Mouse (Mus musculus): ENCODE data around the gene Mesd. TPM values are rescaled to one million over a fixed set of nuclear protein-coding genes. Genes with fewer than 3 reads are reported as not detected.

The Mesd gene
- polyA plus RNA-seq, 1 experiment from 2014 or later: 55.6 TPM

DNA sequence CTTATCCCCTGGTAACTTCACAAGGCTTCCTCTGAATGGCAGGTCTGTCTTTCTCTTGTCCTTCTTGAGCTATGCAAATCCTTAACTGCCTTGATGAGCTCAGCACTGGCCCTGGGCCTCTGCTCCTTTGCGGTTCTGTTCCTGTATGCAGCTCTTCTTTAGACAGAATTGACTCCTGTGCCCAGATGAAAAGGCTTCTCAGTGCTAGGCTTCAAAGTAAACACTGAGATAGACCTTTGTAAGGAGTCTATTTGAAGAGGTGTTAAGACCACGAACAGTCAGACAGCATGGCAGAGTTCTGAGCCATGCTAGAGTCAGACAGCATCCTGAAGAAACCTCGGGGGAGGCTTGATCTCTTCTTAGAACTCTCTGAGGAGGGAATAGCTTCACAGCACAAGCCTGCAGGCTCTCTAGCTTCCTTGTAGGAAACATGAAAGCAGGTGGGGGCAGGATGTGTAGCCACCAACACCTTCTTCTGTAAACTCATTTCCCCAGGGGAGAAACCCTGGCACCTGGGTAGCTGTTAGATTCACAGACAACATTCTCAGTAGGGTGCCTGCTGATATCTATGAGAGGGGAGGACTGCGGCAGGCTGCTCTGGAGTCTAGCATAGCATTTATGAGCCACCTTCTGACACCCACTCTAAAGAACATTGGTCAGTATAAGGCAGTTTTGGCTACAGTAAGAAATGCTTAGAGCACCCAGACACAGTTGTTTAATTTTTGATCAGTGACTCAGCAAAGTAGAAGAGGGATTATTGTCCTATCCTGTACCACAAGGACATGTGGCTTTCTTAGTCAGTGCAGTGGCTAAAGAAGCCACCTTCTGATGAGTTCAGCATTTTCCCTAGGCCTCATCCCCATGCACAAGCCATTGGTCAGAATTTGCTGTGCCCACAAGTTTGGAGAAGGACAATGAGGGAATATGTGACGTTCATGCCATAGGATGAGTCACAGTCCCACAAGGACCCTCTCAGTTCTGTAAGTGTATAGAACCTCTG lies 31.6 kb upstream of the Mesd start:
- no peak overlapping the region for H3K4me2 ChIP-seq (ENCODE audit: low read depth, low read length)
- no peaks in the 10 kb centered on the region for H3K4me1 ChIP-seq (ENCODE audit: control insufficient read depth, insufficient read depth, low read length)
- ATAC-seq (ENCODE audit: low read depth): no peak
- H3K4me3 ChIP-seq (ENCODE audit: low read depth, low read length): no peak overlapping the region
- no peaks in the 10 kb centered on the region for H3K9me3 ChIP-seq (ENCODE audit: control insufficient read depth, low read length)
- H3K27me3 ChIP-seq (ENCODE audit: control insufficient read depth, insufficient read depth, low read length): no peaks in the 10 kb centered on the region
- H3K27ac ChIP-seq (ENCODE audit: low read depth, low read length): no peak overlapping the region
- no peak overlapping the region for H3K9ac ChIP-seq (replicated peaks; ENCODE audit: low read depth, low read length)
- no peaks in the 10 kb centered on the region for H3K36me3 ChIP-seq (ENCODE audit: control insufficient read depth, insufficient read depth, low read length)
- WGBS: 44% methylated on average over 5 of the region's 5 CpGs

DNA sequence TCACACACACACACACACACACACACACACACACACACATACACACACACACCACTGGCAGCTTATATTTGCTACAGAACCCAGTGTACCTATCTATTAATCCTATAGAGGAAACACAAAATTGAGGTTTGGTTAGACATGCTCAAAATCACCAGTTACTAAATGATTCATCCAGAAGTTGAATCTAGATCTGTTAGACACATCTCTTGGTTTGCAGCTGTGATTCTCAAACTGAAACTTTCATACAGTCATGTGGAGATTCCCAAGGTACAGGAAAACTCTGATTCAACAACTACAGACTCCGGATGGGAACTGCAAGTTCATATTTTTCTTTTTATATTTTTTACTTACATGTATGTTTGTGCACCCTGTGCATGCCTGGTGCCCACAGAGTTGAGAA lies 29.1 kb upstream of the Mesd start:
- WGBS: 98% methylated on average over 1 of the region's 1 CpGs
- no peaks in the 10 kb centered on the region for H3K9me3 ChIP-seq (ENCODE audit: control insufficient read depth, low read length)
- ATAC-seq (ENCODE audit: low read depth): no peak

DNA sequence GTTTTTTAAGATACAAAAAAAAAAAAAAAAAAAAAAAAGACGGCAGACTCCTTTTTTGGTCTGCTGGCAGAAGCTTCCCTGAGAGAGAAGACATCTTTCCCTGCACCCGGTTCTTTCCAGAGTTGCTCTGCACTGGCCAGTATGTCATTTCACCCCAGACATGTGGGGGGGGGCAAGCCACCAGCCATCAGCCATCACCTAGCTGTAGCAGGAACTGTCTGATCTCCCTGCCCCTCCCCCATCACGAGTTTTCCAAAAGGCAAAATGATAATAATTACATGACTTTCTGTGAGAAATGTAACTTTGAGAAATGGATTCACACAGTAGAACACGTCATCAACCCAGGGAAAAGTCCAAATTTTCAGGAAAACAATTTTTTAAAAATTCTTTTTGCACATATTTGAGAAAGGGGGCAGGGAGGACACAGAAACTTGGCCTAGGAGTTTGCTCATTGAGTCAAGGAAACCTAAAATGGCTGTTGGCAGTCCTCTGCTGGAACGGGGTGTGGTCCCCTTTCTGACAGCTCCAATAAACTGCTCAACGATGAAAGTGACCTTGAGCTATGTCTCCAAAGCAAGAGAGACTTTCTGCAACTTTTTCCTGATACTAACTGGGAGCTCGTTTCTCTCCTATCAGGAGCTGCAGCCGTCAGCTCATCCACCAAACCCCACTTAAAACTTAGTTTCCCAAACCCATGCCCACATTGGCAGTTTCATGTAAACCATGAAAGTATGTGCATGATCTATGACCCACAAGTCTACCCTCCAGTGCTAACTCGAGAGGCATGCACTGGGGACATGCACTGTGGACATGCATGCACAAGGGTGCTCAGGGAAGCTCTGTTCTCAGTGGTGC lies 27.7 kb upstream of the Mesd start:
- no peaks in the 10 kb centered on the region for H3K36me3 ChIP-seq (ENCODE audit: control insufficient read depth, insufficient read depth, low read length)
- 87% methylated on average over 9 of the region's 9 CpGs for WGBS
- no peaks in the 10 kb centered on the region for H3K27me3 ChIP-seq (ENCODE audit: control insufficient read depth, insufficient read depth, low read length)
- H3K9ac ChIP-seq (replicated peaks; ENCODE audit: low read depth, low read length): no peak overlapping the region
- no peaks in the 10 kb centered on the region for H3K4me1 ChIP-seq (ENCODE audit: control insufficient read depth, insufficient read depth, low read length)
- ATAC-seq (ENCODE audit: low read depth): no peak
- H3K4me2 ChIP-seq (ENCODE audit: low read depth, low read length): no peak overlapping the region
- no peak overlapping the region for H3K27ac ChIP-seq (ENCODE audit: low read depth, low read length)
- H3K9me3 ChIP-seq (ENCODE audit: control insufficient read depth, low read length): no peaks in the 10 kb centered on the region
- no peak overlapping the region for H3K4me3 ChIP-seq (ENCODE audit: low read depth, low read length)

More for the DNA sequence above, 29.1 kb upstream of the Mesd start:
- H3K27me3 ChIP-seq (ENCODE audit: control insufficient read depth, insufficient read depth, low read length): no peaks in the 10 kb centered on the region
- no peak overlapping the region for H3K27ac ChIP-seq (ENCODE audit: low read depth, low read length)
- H3K36me3 ChIP-seq (ENCODE audit: control insufficient read depth, insufficient read depth, low read length): no peaks in the 10 kb centered on the region
- no peak overlapping the region for H3K9ac ChIP-seq (replicated peaks; ENCODE audit: low read depth, low read length)
- H3K4me2 ChIP-seq (ENCODE audit: low read depth, low read length): no peak overlapping the region
- H3K4me3 ChIP-seq (ENCODE audit: low read depth, low read length): no peak overlapping the region
- H3K4me1 ChIP-seq (ENCODE audit: control insufficient read depth, insufficient read depth, low read length): no peaks in the 10 kb centered on the region

DNA sequence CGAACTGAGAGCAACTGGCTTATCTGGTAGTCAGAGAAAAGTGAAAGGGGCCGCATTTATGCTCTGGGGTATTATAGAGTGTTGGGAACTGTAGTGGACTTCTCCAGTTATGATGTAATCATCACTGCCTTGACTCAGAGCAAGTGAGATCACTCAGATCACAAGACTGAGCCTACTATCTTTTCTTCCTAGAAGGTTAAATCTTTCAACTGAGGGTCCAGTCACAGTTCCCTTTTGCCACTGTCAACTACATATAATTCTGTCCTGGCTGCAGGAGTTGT lies 27.1 kb upstream of the Mesd start:
- Histone ChIP-seq H3K36me3 (ENCODE audit: control insufficient read depth, insufficient read depth, low read length) (no peaks in the 10 kb centered on the region), H3K4me3 (ENCODE audit: low read depth, low read length) (no peak overlapping the region), H3K27ac (ENCODE audit: low read depth, low read length) (no peak overlapping the region), H3K9ac (replicated peaks; ENCODE audit: low read depth, low read length) (no peak overlapping the region), H3K27me3 (ENCODE audit: control insufficient read depth, insufficient read depth, low read length) (no peaks in the 10 kb centered on the region), H3K4me2 (ENCODE audit: low read depth, low read length) (no peak overlapping the region), H3K4me1 (ENCODE audit: control insufficient read depth, insufficient read depth, low read length) (no peaks in the 10 kb centered on the region), H3K9me3 (ENCODE audit: control insufficient read depth, low read length) (no peaks in the 10 kb centered on the region)
- 93% methylated on average over 2 of the region's 2 CpGs for WGBS
- ATAC-seq (ENCODE audit: low read depth): no peak

DNA sequence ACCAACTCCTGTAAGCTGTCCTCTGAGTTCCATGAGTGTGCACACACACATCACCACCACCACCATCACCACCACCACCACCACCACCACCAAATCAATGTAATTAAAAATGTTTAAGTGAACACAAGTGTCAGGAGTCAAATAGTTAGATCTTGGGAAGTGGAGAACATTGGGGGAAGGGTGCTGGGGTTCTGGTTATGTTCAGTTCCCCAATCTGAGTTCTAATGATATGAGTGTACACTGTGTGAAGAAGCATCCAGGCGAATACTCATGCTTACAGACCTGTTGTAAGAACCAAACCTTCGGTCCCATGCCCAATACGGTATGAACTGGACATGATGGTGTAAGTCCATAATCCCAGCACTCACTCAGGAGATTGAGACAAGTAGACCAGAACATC lies 26.3 kb upstream of the Mesd start:
- no peak for ATAC-seq (ENCODE audit: low read depth)
- H3K27me3 ChIP-seq (ENCODE audit: control insufficient read depth, insufficient read depth, low read length): no peaks in the 10 kb centered on the region
- 87% methylated on average over 3 of the region's 3 CpGs for WGBS

DNA sequence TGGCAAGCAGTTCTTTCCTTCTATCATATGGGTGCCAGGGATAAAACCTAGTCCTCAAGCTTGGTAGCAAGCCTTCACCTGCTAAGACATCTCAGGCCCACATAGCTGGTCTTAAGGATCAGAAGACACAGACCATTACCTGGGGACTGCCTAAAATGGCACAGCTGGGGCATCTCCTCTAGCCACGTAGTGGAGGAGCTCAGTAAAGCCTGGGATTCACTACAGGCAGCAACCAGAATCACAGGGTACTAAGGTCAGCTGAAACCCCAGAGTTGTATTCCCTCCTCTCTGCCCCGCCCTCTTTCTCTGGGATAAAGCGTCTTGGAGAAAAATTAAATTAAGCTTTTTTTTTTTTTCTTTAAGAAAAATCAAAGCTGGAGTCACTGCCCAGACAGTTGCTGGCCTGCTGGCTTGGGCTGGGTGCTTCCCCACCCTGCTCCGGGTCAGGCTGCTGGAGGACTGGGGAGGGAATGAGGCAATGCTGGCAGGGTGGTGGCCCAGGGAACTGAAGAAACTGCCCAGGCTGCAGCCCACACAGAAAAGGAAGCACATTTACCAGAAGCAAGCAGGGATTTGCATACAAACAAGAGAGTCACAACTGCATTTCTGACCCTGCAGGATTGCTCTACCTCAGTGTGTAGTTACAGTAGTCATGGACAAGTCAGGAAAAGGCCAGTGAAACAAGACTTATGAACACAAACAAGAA lies 24.7 kb upstream of the Mesd start:
- H3K4me2 ChIP-seq (ENCODE audit: low read depth, low read length): no peak overlapping the region
- no peaks in the 10 kb centered on the region for H3K36me3 ChIP-seq (ENCODE audit: control insufficient read depth, insufficient read depth, low read length)
- WGBS: 66% methylated on average over 4 of the region's 4 CpGs
- no peaks in the 10 kb centered on the region for H3K4me1 ChIP-seq (ENCODE audit: control insufficient read depth, insufficient read depth, low read length)
- no peaks in the 10 kb centered on the region for H3K9me3 ChIP-seq (ENCODE audit: control insufficient read depth, low read length)
- H3K4me3 ChIP-seq (ENCODE audit: low read depth, low read length): no peak overlapping the region
- no peak overlapping the region for H3K9ac ChIP-seq (replicated peaks; ENCODE audit: low read depth, low read length)
- ATAC-seq (ENCODE audit: low read depth): no peak
- H3K27ac ChIP-seq (ENCODE audit: low read depth, low read length): no peak overlapping the region
- H3K27me3 ChIP-seq (ENCODE audit: control insufficient read depth, insufficient read depth, low read length): no peaks in the 10 kb centered on the region

More for the DNA sequence above, 26.3 kb upstream of the Mesd start:
- no peaks in the 10 kb centered on the region for H3K36me3 ChIP-seq (ENCODE audit: control insufficient read depth, insufficient read depth, low read length)
- no peaks in the 10 kb centered on the region for H3K4me1 ChIP-seq (ENCODE audit: control insufficient read depth, insufficient read depth, low read length)
- no peak overlapping the region for H3K4me2 ChIP-seq (ENCODE audit: low read depth, low read length)
- no peak overlapping the region for H3K9ac ChIP-seq (replicated peaks; ENCODE audit: low read depth, low read length)
- H3K4me3 ChIP-seq (ENCODE audit: low read depth, low read length): no peak overlapping the region
- H3K27ac ChIP-seq (ENCODE audit: low read depth, low read length): no peak overlapping the region
- no peaks in the 10 kb centered on the region for H3K9me3 ChIP-seq (ENCODE audit: control insufficient read depth, low read length)

DNA sequence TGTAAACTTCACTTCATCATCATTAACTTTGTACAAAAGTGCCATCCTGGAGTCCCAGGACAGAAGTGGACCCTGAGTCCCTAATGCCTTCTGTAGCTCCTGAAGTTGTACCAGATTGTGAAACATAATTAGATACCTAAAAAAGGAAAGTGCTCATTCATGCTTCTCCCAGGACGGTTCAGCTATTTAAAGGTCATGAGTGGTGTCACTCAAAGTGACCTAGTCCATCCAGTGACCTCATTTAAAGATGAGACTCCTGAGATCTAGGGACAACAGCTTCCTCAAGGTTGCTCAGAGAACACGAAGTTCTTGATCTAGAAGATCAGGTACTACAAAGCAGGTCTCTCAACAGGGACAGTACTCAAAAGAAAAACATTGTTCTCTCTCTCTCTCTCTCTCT lies 20.7 kb upstream of the Mesd start:
- H3K27ac ChIP-seq (ENCODE audit: low read depth, low read length): no peak overlapping the region
- no peaks in the 10 kb centered on the region for H3K27me3 ChIP-seq (ENCODE audit: control insufficient read depth, insufficient read depth, low read length)
- no peaks in the 10 kb centered on the region for H3K9me3 ChIP-seq (ENCODE audit: control insufficient read depth, low read length)
- WGBS: 72% methylated on average over 2 of the region's 2 CpGs
- H3K4me1 ChIP-seq (ENCODE audit: control insufficient read depth, insufficient read depth, low read length): no peaks in the 10 kb centered on the region
- H3K4me3 ChIP-seq (ENCODE audit: low read depth, low read length): no peak overlapping the region
- ATAC-seq (ENCODE audit: low read depth): no peak
- H3K4me2 ChIP-seq (ENCODE audit: low read depth, low read length): no peak overlapping the region
- no peak overlapping the region for H3K9ac ChIP-seq (replicated peaks; ENCODE audit: low read depth, low read length)
- H3K36me3 ChIP-seq (ENCODE audit: control insufficient read depth, insufficient read depth, low read length): no peaks in the 10 kb centered on the region

DNA sequence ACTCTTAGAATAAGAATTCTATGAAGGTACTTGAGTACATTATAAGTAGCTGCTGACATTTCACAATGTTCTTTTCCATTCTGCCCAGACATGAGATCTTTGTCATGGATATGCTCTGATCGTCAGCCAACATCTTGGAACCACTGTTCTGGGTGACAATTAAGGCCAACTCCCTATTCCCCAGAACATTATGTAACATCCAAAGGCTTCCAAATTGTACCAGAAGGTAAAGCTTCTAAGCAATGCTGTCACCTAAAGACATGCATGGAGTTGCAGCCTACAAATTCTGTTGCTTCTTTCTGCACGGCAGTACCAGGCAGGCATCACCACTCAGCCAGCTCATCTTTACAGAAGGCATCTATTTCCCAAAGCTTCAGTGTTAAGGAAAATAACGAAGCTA lies 16.1 kb upstream of the Mesd start:
- ATAC-seq (ENCODE audit: low read depth): no peak
- Histone ChIP-seq H3K4me1 (ENCODE audit: control insufficient read depth, insufficient read depth, low read length) (no peaks in the 10 kb centered on the region), H3K36me3 (ENCODE audit: control insufficient read depth, insufficient read depth, low read length) (no peaks in the 10 kb centered on the region), H3K9ac (replicated peaks; ENCODE audit: low read depth, low read length) (no peak overlapping the region), H3K27me3 (ENCODE audit: control insufficient read depth, insufficient read depth, low read length) (no peaks in the 10 kb centered on the region), H3K27ac (ENCODE audit: low read depth, low read length) (no peak overlapping the region), H3K4me2 (ENCODE audit: low read depth, low read length) (no peak overlapping the region), H3K9me3 (ENCODE audit: control insufficient read depth, low read length) (no peaks in the 10 kb centered on the region), H3K4me3 (ENCODE audit: low read depth, low read length) (no peak overlapping the region)
- WGBS: 87% methylated on average over 3 of the region's 3 CpGs

Data from neural tube, embryonic 14.5 days (tissue).